Mouse (Mus musculus): ENCODE measurements around the gene Grk3. TPM values are rescaled to one million over a fixed set of nuclear protein-coding genes. Genes with fewer than 3 reads are reported as not detected.
A peak's percentile ranks its signal among the peaks of the same experiment; 100 is the strongest.

Grk3 gene
- 1 to 10 TPM; 8.5 to 9.3 TPM for total RNA-seq (2021)
- long read RNA-seq, experiment 1, full-length matches to known transcripts, result 4 of 6 reads
- long read RNA-seq, experiment 1, partial matches to known transcripts, result 0 of 6 reads
- long read RNA-seq, experiment 1, other reads (novel, unspliced or antisense), result 2 of 6 reads
- long read RNA-seq, experiment 2, full-length matches to known transcripts, result 3 of 6 reads
- long read RNA-seq, experiment 2, partial matches to known transcripts, result 1 of 6 reads
- long read RNA-seq, experiment 2, other reads (novel, unspliced or antisense), result 2 of 6 reads

GRCm38 (mm10) chr5:113015236-113016061 is at the start of gene Grk3:
Grk3 (minus strand) TSS chr5:113015791.
- peak; percentile 59 to 73 for DNase-seq
- intact Hi-C loops (cut with DNase I), result loop anchor here (2.0 kb wide), 1 partner anchor 139 kb away; no protein-coding TSS in a partner anchor

- intact Hi-C loops (cut with DNase I), result loop anchor here (1.0 to 5.0 kb wide), 3 partner anchors 183 to 622 kb away; no protein-coding TSS in a partner anchor
- peak; percentile 84 to 90 for DNase-seq
These were observed 38.7 kb upstream of the Grk3 start for GRCm38 (mm10) chr5:113054308-113054707.

- intact Hi-C loops (cut with DNase I), result loop anchor here (5.0 kb wide), 2 partner anchors 578 to 618 kb away; no protein-coding TSS in a partner anchor
- DNase-seq, result no peak
These were observed 35.1 kb upstream of the Grk3 start for GRCm38 (mm10) chr5:113050581-113051185.

GRCm38 (mm10) chr5:113049876-113050275 is 34.3 kb upstream of the Grk3 start:
- no peak for DNase-seq
- intact Hi-C loops (cut with DNase I), result loop anchor here (5.0 kb wide), 2 partner anchors 578 to 618 kb away; no protein-coding TSS in a partner anchor

- no peak for DNase-seq
- intact Hi-C loops (cut with DNase I), result no loop called here
These were observed 30.1 kb upstream of the Grk3 start for GRCm38 (mm10) chr5:113045511-113046273.

- DNase-seq, result peak; percentile 36 to 55
- intact Hi-C loops (cut with DNase I), result no loop called here
These were observed 27.9 kb upstream of the Grk3 start for GRCm38 (mm10) chr5:113043531-113043930.

GRCm38 (mm10) chr5:113041567-113042071 is 26.0 kb upstream of the Grk3 start:
- intact Hi-C loops (cut with DNase I), result no loop called here
- DNase-seq, result peak; percentile 35 to 45

- intact Hi-C loops (cut with DNase I), result no loop called here
- peak; percentile 50 for DNase-seq
These were observed 25.2 kb upstream of the Grk3 start for GRCm38 (mm10) chr5:113040776-113041175.

- intact Hi-C loops (cut with DNase I), result no loop called here
These were observed 23.0 kb upstream of the Grk3 start for GRCm38 (mm10) chr5:113038601-113039000.

GRCm38 (mm10) chr5:113035094-113036047 is 19.8 kb upstream of the Grk3 start:
- DNase-seq, result peak in 1 of 2 experiments; percentile 32

More at GRCm38 (mm10) chr5:113038601-113039000, 23.0 kb upstream of the Grk3 start:
- no peak for DNase-seq

GRCm38 (mm10) chr5:113031201-113031754 is 15.7 kb upstream of the Grk3 start:
- DNase-seq, result no peak
- intact Hi-C loops (cut with DNase I), result no loop called here

More at GRCm38 (mm10) chr5:113035094-113036047, 19.8 kb upstream of the Grk3 start:
- intact Hi-C loops (cut with DNase I), result no loop called here

GRCm38 (mm10) chr5:113030082-113030481 is 14.5 kb upstream of the Grk3 start:
- DNase-seq, result no peak
- intact Hi-C loops (cut with DNase I), result no loop called here

- DNase-seq, result no peak
These were observed 11.1 kb upstream of the Grk3 start for GRCm38 (mm10) chr5:113026706-113027105.

GRCm38 (mm10) chr5:113024154-113024764 is 8.7 kb upstream of the Grk3 start:
- intact Hi-C loops (cut with DNase I), result no loop called here
- DNase-seq, result peak; percentile 51 to 67

More at GRCm38 (mm10) chr5:113026706-113027105, 11.1 kb upstream of the Grk3 start:
- intact Hi-C loops (cut with DNase I), result no loop called here

- DNase-seq, result no peak
- intact Hi-C loops (cut with DNase I), result no loop called here
These were observed 2.6 kb upstream of the Grk3 start for GRCm38 (mm10) chr5:113018190-113018589.

- DNase-seq, result no peak
- intact Hi-C loops (cut with DNase I), result no loop called here
These were observed 1.4 kb upstream of the Grk3 start for GRCm38 (mm10) chr5:113017004-113017403.

- DNase-seq, result peak; percentile 24 to 31
- intact Hi-C loops (cut with DNase I), result loop anchor here (2.0 to 5.0 kb wide), 2 partner anchors 78 to 138 kb away; no protein-coding TSS in a partner anchor
These were observed 769 bp downstream of the Grk3 start for GRCm38 (mm10) chr5:113014808-113015235.

Measured in heart, postnatal 14 days (tissue).